In the genomic region with DNA sequence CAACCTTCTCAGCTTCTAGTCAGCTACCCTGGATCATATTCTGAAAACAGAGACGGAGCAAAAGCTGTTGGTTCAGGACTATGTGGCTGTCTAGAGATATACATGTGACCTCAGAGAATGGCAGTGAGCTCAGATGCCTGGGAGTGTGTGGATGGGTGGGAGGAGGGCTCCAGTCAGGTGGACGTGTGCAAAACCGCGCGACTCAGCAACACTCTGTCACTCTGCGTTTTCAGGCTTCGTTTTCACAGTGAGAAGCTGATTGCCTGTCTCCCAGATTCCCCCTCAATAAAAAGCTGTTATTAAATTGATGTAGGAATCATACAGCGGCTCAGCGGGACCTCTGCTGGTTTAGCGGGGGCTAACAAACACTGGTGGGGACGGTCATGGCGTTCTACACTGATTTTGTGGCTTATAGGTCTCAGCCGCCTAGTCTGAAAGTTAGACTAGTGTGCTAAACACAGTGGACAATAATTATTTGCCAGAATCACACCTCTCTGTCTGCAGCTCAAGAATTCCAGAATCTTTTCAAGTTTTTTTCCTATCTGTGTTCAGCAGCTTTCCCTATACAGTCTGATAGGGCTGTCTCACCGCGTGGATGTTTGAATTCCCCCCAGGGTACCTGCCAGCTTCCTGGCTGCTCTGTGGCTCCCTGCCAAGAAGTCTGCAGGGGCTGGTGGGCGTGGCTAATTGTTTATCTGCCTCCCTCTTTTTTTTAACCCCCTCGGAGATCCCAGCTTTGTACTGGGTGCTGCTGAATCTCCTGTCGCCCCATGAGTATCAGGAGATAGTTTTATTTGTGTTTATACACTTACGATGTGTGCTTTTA, we compare ENCODE assay signal across 8 mouse cellular contexts. TPM values are rescaled to one million over a fixed set of nuclear protein-coding genes. Genes with fewer than 3 reads are reported as not detected.
DNase-seq lines count a peak whose midpoint lies in the region; ATAC-seq and TF ChIP-seq lines count a peak whose summit lies in the region.

No protein-coding gene starts in this region.

- intact Hi-C loops in heart, postnatal 25 days (cut with DNase I), result no loop called here

- no peaks in the 10 kb centered on the region for H3K36me3 ChIP-seq in heart, embryonic 14.5 days (ENCODE audit: control insufficient read depth, insufficient read depth, low read length)
- H3K36me3 ChIP-seq in hindbrain, embryonic 10.5 days, result no peaks in the 10 kb centered on the region
- H3K36me3 ChIP-seq in liver, postnatal 0 days (replicated peaks; ENCODE audit: insufficient read depth, low read length), result no peaks in the 10 kb centered on the region
- no peaks in the 10 kb centered on the region for H3K36me3 ChIP-seq in stomach, embryonic 15.5 days

- DNase-seq in heart, postnatal 25 days (ENCODE audit: low spot score), result no peak
- DNase-seq in hindbrain, embryonic 10.5 days (ENCODE audit: low spot score), result no peak
- DNase-seq in liver, postnatal 0 days, result peak; percentile 33
- no peak for DNase-seq in spleen, adult 12 weeks (ENCODE audit: low spot score)
- no peak for DNase-seq in urinary bladder, adult 2 months (ENCODE audit: low spot score)

- peaks cover 0 to 13% of the 10 kb centered on the region in 2 experiments; a peak in 2 of 4 replicates for H3K4me1 ChIP-seq in heart, embryonic 14.5 days (ENCODE audit: control insufficient read depth in 2 of 2, insufficient read depth in 2 of 2, low read length in 2 of 2)
- H3K4me1 ChIP-seq in hindbrain, embryonic 10.5 days (replicated peaks), result peaks cover 23% of the 10 kb centered on the region
- no peaks in the 10 kb centered on the region for H3K4me1 ChIP-seq in liver, postnatal 0 days (ENCODE audit: insufficient read depth)
- peaks cover 8% of the 10 kb centered on the region; the same call in 1 of the 2 replicates for H3K4me1 ChIP-seq in stomach, embryonic 15.5 days

- H3K4me2 ChIP-seq in heart, embryonic 14.5 days (ENCODE audit: low read length), result peak overlapping the region; percentile 86
- peak overlapping the region; percentile 52 for H3K4me2 ChIP-seq in liver, postnatal 0 days (ENCODE audit: low read depth, low read length)
- peak overlapping the region; percentile 44 for H3K4me2 ChIP-seq in stomach, embryonic 15.5 days

- no peaks in the 10 kb centered on the region for H3K9me3 ChIP-seq in heart, embryonic 14.5 days (ENCODE audit: control insufficient read depth, low read length)
- H3K9me3 ChIP-seq in hindbrain, embryonic 10.5 days, result no peaks in the 10 kb centered on the region
- H3K9me3 ChIP-seq in liver, postnatal 0 days (ENCODE audit: low read length), result no peaks in the 10 kb centered on the region
- no peaks in the 10 kb centered on the region for H3K9me3 ChIP-seq in stomach, embryonic 15.5 days

- H3K9ac ChIP-seq in heart, embryonic 14.5 days (ENCODE audit: low read length), result peak overlapping the region; percentile 64
- no peak overlapping the region for H3K9ac ChIP-seq in liver, postnatal 0 days (replicated peaks)
- H3K9ac ChIP-seq in stomach, embryonic 15.5 days, result no peak overlapping the region

- peak overlapping the region; percentile 39 to 40 for H3K4me3 ChIP-seq in heart, embryonic 14.5 days (ENCODE audit: control insufficient read depth in 1 of 2, insufficient read depth in 1 of 2, low read depth in 1 of 2, low read length in 2 of 2)
- peak overlapping the region; percentile 38 for H3K4me3 ChIP-seq in hindbrain, embryonic 10.5 days
- H3K4me3 ChIP-seq in liver, postnatal 0 days (ENCODE audit: low read depth, low read length), result 0 out of 2 replicates have a peak overlapping the region, but pooled peaks have one; percentile 10
- peak overlapping the region; percentile 20; the same call in 1 of the 2 replicates for H3K4me3 ChIP-seq in stomach, embryonic 15.5 days (replicated peaks)

- peak; percentile 65; the same call in 1 of the 2 replicates for ATAC-seq in heart, embryonic 14.5 days (ENCODE audit: insufficient number of reproducible peaks, insufficient read depth, low FRiP score, low read depth)
- 0 out of 2 replicates have a peak, but pooled peaks have one; percentile 39 for ATAC-seq in common myeloid progenitor, adult 5-6 weeks (replicated peaks; ENCODE audit: low read depth, poor library complexity, severe bottlenecking)
- no peak for ATAC-seq in liver, postnatal 0 days
- peak; percentile 77 for ATAC-seq in stomach, embryonic 15.5 days (ENCODE audit: insufficient read depth, low FRiP score, low read depth)

- TF ChIP-seq EP300 in liver, postnatal 0 days (IDR thresholded peaks at IDR 0.05; ENCODE audit: low read depth), result no peak

- no peaks in the 10 kb centered on the region for H3K27me3 ChIP-seq in heart, embryonic 14.5 days (ENCODE audit: control insufficient read depth, insufficient read depth, low read length)
- H3K27me3 ChIP-seq in hindbrain, embryonic 10.5 days (ENCODE audit: insufficient read depth, poor library complexity, severe bottlenecking), result peaks cover 25% of the 10 kb centered on the region
- 0 out of 2 replicates have a peak, but pooled peaks cover 4% of the 10 kb centered on the region for H3K27me3 ChIP-seq in liver, postnatal 0 days (ENCODE audit: insufficient read depth, low read length)
- no peaks in the 10 kb centered on the region for H3K27me3 ChIP-seq in stomach, embryonic 15.5 days (replicated peaks)

- peak overlapping the region; percentile 50 to 69; a peak in 2 of 4 replicates for H3K27ac ChIP-seq in heart, embryonic 14.5 days (replicated peaks in 1 of 2; ENCODE audit: control insufficient read depth in 1 of 2, insufficient read depth in 1 of 2, low read depth in 2 of 2, low read length in 2 of 2)
- H3K27ac ChIP-seq in hindbrain, embryonic 10.5 days, result no peak overlapping the region
- H3K27ac ChIP-seq in liver, postnatal 0 days (ENCODE audit: low read depth), result no peak overlapping the region
- H3K27ac ChIP-seq in stomach, embryonic 15.5 days, result no peak overlapping the region

- no peak for TF ChIP-seq CTCF in liver, postnatal 0 days (IDR thresholded peaks at IDR 0.05; ENCODE audit: low read depth)

- WGBS in heart, embryonic 14.5 days, result under 1% methylated on average over 19 of the region's 19 CpGs
- WGBS in hindbrain, embryonic 10.5 days, result 8% methylated on average over 19 of the region's 19 CpGs
- WGBS in liver, postnatal 0 days (ENCODE audit: insufficient replicate concordance), result 5% methylated on average over 19 of the region's 19 CpGs
- WGBS in stomach, embryonic 15.5 days, result 6% methylated on average over 19 of the region's 19 CpGs

RNA-seq across cellular contexts. Expression of a gene that starts 45.3 kb away (rescaled TPM):
- polyA plus RNA-seq in heart, embryonic 14.5 days (2014; fragmentation: Nextera tagmentation; extraction: Ambion mirVana), result 122 and 126 TPM in 2 replicates
- total RNA-seq in heart, postnatal 25 days (2021), result 10 to 100 TPM; 14.7 to 15.5 TPM
- total RNA-seq in common myeloid progenitor, adult 5-6 weeks (2017), result 3.0 and 3.2 TPM in 2 replicates
- 59.2 and 64.2 TPM in 2 replicates for polyA plus RNA-seq in hindbrain, embryonic 10.5 days (2016; fragmentation: Nextera tagmentation; extraction: Ambion mirVana)
- polyA plus RNA-seq in liver, postnatal 0 days (2015; fragmentation: Nextera tagmentation; extraction: Ambion mirVana), result 4.5 and 4.9 TPM in 2 replicates
- 57.2 and 71.0 TPM in 2 replicates for polyA plus RNA-seq in stomach, embryonic 15.5 days (2015; fragmentation: Nextera tagmentation; extraction: Ambion mirVana)
- polyA plus RNA-seq in urinary bladder, adult 2 months (2012; rRNA removed), result 8.7 and 14.9 TPM in 2 replicates

Comparison
In these comparisons a context has a peak if more than half of its experiments do, and no peak if none do; other contexts are left out.
1. H3K27ac ChIP-seq: peak in heart, embryonic 14.5 days (2 of 2); none in hindbrain, embryonic 10.5 days (single experiment), liver, postnatal 0 days (single experiment) and stomach, embryonic 15.5 days (single experiment).
2. Peak in every context shown above with its lines, with median percentiles within 50 percentile points of each other: H3K4me2 ChIP-seq and H3K4me3 ChIP-seq.